ENCODE assay signal across 8 mouse cellular contexts in genomic region chrX:140540500-140541114, GRCm38 (mm10). TPM values are rescaled to one million over a fixed set of nuclear protein-coding genes. Genes with fewer than 3 reads are reported as not detected.
A peak's percentile ranks its signal among the peaks of the same experiment; 100 is the strongest.
DNase-seq lines count a peak whose midpoint lies in the region; ATAC-seq lines count a peak whose summit lies in the region.

No protein-coding gene starts in this region.

- no peak for ATAC-seq in heart, embryonic 12.5 days (ENCODE audit: insufficient number of reproducible peaks, low FRiP score)
- no peak for ATAC-seq in monocyte, adult 5-6 weeks (replicated peaks; ENCODE audit: insufficient number of reproducible peaks, low FRiP score, low TSS enrichment, poor library complexity, severe bottlenecking)

- peak overlapping the region; percentile 85 for H3K9ac ChIP-seq in heart, embryonic 12.5 days

- peak overlapping the region; percentile 43 for H3K27ac ChIP-seq in heart, embryonic 12.5 days (ENCODE audit: poor library complexity, severe bottlenecking)

- peak overlapping the region; percentile 75 for H3K4me2 ChIP-seq in heart, embryonic 12.5 days

- 75% methylated on average over 15 of the region's 15 CpGs for WGBS in heart, embryonic 12.5 days

- no peak for DNase-seq in heart, postnatal 10 days
- DNase-seq in spleen, adult 18-20 months: peak; percentile 25 to 35
- no peak for DNase-seq in spleen, postnatal 14 days (ENCODE audit: low spot score in 2 of 2)
- peak; percentile 44 for DNase-seq in lung, postnatal 14 days
- DNase-seq in layer of hippocampus, adult 11-12 months (ENCODE audit: low spot score): no peak
- no peak for DNase-seq in ovary, postnatal 14 days (ENCODE audit: low spot score)

- peak overlapping the region; percentile 63 for H3K4me3 ChIP-seq in heart, embryonic 12.5 days

- H3K36me3 ChIP-seq in heart, embryonic 12.5 days: peaks cover 11% of the 10 kb centered on the region

- peaks cover 39% of the 10 kb centered on the region for H3K4me1 ChIP-seq in heart, embryonic 12.5 days (replicated peaks)

- no peaks in the 10 kb centered on the region for H3K9me3 ChIP-seq in heart, embryonic 12.5 days (replicated peaks)

- intact Hi-C loops in heart, postnatal 10 days (cut with DNase I): no loop called here

- peaks cover 4% of the 10 kb centered on the region; the same call in 1 of the 2 replicates for H3K27me3 ChIP-seq in heart, embryonic 12.5 days (replicated peaks)

RNA-seq across cellular contexts. Expression of gene Tsc22d3, which starts 59.9 kb away (rescaled TPM):
- 198 and 207 TPM in 2 replicates for polyA plus RNA-seq in heart, embryonic 12.5 days (2016; fragmentation: Nextera tagmentation; extraction: Ambion mirVana)
- 100 to 1,000 TPM; 138 to 195 TPM for total RNA-seq in heart, postnatal 10 days (2021)
- total RNA-seq in monocyte, adult 5-6 weeks (2017): 306 to 448 TPM (median 317 TPM) in 3 replicates

Comparison
In these comparisons a context has a peak if more than half of its experiments do, and no peak if none do; other contexts are left out.
1. DNase-seq: peak in spleen, adult 18-20 months (2 of 2) and lung, postnatal 14 days (single experiment); none in heart, postnatal 10 days (0 of 2), spleen, postnatal 14 days (0 of 2), layer of hippocampus, adult 11-12 months (single experiment) and ovary, postnatal 14 days (single experiment).